Mouse (Mus musculus) inflammation-experienced regulatory T-cells, adult 6 months (primary cell): ENCODE data around the gene C730034F03Rik. TPM values are rescaled to one million over a fixed set of nuclear protein-coding genes. Genes with fewer than 3 reads are reported as not detected.

ENCODE experiments used
- ATAC-seq: one replicate; pipeline ENCODE4 v1.8.0; 2017
- polyA plus RNA-seq, 3 experiments: library from polyadenylated mRNA; unstranded; fragments of 100-300 nt; shearing (Covaris generic); gene quantifications; one replicate each; pipeline ENCODE4 v1.2.1; 2017

The C730034F03Rik gene
- polyA plus RNA-seq, 3 experiments from 2014 or later, result 4.2 to 7.1 (median 6.1) TPM

GRCm38 (mm10) chr15:89432946-89433345, 3.6 kb downstream of the C730034F03Rik start:
- no peak for ATAC-seq

DNA sequence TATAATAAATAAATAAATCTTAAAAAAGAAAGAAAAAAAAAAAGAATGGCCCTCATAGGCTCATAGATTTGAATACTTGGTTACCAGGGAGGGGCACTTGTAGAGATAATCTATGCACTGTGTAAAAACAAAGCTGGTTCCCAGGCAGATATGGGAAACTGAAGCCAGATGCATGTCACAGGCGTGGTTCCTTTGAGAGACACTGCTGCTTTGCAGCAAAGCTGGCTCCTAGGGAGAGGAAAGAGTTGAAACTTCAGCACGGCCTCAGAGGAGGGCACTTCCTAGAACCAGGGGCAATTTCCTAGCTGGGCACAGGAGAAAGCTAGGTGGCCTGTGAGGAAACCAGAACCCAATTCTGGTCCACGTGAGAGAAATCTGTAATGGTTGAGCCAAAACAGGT, 4.7 kb downstream of the C730034F03Rik start:
- ATAC-seq, result no peak

- ATAC-seq, result no peak
Measured at GRCm38 (mm10) chr15:89435878-89436277, 6.5 kb downstream of the C730034F03Rik start.

DNA sequence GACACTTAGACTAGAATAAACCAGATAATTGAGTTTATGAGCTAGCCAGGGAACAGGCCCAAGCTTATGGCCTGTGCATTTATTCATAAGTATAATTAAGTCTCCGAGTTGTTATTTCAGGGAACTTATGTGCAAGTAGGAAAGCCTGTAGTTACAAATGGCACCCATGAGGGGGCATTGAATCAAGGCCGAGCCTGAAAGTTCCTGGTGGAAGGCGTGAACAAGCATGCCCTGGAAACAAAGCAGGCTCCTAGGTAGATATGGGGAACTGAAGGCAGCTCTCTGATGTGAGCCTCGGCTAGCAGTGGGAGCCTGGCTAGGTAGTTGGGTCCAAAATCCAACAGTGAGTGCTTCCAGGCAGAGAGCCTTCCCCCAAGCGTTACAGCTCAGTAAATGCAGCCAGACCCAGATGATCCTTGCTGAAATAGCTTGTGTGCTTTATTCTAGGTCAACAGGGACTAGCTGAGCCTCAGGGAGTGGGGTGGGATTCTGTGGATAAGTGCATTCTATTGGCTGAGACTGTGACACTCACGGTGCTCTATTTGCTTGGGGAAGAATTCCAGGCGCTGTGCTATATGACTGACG, 13.2 kb downstream of the C730034F03Rik start:
- no peak for ATAC-seq

GRCm38 (mm10) chr15:89452906-89453864, 23.8 kb downstream of the C730034F03Rik start:
- ATAC-seq, result no peak

DNA sequence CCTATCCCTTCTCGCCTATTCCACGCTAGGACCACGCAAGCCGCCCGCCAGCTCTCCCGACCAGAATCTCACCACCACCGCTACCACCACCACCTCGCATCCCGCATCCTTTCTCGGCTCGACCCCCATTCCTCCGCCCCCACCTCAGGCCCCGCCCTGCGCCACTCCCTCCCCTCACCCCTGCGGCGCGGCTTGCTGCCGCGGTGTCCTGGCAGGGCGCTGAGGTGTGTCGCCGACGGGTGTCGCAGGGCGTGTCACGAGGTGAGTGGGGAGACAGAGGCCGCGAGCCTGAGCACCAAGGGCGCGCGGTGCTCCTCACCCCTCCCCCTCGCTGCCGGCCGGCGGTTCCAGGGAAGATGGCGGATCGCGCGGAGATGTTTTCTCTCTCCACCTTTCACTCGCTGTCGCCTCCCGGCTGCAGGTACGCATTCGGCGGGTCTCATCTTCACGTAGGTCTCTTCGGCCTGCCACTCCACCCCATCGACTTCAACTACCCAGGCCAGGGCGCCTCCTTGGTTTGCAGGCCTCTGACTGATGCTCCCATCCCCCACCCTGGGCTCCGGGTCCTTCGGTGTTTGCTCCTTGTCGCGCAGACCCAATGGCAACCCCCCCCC, 24.6 kb downstream of the C730034F03Rik start, which contains the start of gene Mapk8ip2:
Gene Mapk8ip2, plus strand, starts transcription at position 49 of the 614 bp plus-strand sequence.
- ATAC-seq, result no peak

DNA sequence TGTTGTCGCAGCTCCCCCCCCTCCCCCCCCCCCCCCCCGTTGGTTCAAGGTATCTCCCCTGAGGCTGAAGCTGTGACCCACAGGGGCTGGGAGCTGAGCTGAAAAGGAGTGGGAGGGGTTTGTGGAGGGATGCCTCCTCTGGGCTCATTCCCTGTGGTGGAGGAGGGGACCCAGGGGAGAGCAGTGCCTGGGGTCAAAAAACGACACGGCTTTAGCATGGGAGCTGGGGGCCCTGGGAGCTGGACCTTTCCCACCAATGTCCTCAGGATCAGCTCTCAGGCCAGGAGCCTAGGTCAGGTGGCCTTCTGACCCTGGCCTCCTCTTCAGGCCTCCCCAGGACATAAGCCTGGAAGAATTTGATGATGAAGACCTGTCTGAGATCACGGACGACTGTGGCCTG, 25.5 kb downstream of the C730034F03Rik start:
- no peak for ATAC-seq

GRCm38 (mm10) chr15:89455642-89456041, 26.3 kb downstream of the C730034F03Rik start:
- no peak for ATAC-seq

GRCm38 (mm10) chr15:89458942-89459341, 29.6 kb downstream of the C730034F03Rik start:
- ATAC-seq, result no peak

- no peak for ATAC-seq
Measured at GRCm38 (mm10) chr15:89459821-89460220, 30.4 kb downstream of the C730034F03Rik start.

- ATAC-seq, result no peak
Measured at GRCm38 (mm10) chr15:89460298-89460697, 30.9 kb downstream of the C730034F03Rik start.

DNA sequence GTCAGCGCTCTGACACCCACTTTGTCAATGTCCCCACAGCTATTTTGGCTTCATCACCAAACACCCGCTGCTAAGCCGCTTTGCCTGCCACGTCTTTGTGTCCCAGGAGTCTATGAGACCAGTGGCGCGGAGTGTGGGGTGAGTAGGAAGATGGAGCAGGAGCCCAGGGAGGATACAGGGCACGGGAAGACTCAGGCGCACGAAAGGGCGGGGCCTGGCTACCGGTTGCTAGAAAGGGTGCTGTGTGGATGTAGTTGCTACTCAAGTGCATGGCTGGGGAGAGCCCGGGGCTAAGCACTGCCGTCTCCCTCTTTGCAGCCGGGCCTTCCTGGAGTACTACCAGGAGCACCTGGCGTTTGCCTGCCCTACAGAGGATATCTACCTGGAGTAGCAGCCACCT, 31.9 kb downstream of the C730034F03Rik start:
- ATAC-seq, result no peak

GRCm38 (mm10) chr15:89462176-89462575, 32.8 kb downstream of the C730034F03Rik start:
- no peak for ATAC-seq

GRCm38 (mm10) chr15:89463334-89464235, 34.2 kb downstream of the C730034F03Rik start:
- no peak for ATAC-seq

GRCm38 (mm10) chr15:89465052-89465451, 35.7 kb downstream of the C730034F03Rik start:
- ATAC-seq, result no peak

GRCm38 (mm10) chr15:89468577-89468976, 39.2 kb downstream of the C730034F03Rik start:
- ATAC-seq, result peak; percentile 46

DNA sequence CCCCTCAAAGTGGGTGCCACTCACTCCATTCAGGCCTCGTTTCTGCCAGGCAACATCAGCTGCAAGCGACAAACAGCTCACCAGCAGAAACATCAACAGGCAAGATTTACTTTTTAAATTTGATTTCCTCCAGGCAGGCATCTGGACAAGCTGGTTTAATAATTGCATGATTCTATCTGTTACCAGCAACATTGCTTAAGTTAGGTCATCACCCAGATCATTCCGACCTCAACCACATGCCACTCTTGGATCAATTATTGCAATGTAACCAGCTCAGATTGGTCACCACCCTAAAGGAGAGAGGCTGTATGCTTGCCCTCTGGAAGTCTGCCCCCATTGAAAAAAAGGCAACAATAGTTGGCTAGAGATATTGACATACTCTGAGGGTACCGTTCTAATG, 42.1 kb downstream of the C730034F03Rik start:
- ATAC-seq, result no peak

DNA sequence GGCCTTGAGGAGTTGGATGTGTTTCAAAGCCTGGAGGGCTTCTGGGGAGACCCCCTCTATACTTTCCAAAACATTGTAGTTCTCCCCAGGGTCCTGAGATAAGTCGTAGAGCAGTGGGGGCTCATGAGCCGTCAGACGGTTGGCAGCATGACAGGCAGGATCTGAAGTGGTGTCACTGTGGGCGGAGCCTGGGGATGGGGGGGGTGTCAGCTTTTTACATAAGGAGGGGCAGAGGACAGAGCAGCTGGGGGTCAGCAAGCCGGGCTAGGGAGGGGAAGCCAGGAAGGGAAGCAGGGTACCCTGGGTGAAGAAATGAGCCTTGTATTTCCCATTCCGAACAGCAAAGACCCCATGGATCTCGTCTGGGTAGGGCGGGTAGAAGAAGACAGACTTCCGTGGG, 44.0 kb downstream of the C730034F03Rik start:
- no peak for ATAC-seq

DNA sequence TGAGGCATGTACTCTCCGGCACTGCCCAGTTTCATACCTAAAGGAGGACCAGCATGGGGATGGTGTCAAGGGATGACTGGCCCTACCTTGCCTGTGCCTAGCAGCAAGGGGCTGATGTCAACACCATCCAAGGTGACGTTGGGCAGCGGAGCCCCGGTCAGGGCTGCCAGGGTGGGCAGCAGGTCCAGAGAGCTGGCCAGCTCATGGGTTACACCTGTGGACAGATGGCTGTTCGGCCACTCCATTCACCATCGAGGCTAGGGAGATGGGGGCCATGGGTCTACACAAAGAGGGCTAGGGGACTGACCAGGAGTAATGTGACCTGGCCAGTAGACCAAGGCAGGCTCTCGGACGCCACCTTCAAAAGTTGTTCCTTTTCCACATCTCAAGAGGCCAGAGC, 44.5 kb downstream of the C730034F03Rik start:
- ATAC-seq, result no peak

- ATAC-seq, result no peak
Measured at GRCm38 (mm10) chr15:89474596-89475292, 45.4 kb downstream of the C730034F03Rik start.

DNA sequence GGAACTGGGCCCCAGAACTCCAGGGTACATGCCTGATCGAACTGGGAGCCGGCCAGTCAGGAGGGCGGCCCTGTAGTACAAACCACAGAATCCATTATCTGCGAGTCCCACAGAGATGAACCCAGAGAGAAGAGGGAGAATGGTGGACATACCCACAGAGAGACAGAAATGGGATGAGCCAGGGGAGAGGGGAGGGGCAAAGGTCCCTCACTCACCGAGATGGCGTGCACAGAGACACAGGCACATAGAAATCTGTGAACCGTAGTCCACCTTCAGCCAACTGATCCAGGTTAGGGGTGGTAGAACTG, 45.9 kb downstream of the C730034F03Rik start:
- no peak for ATAC-seq
